Mouse (Mus musculus): ENCODE measurements at regions not wholly inside any gene's neighbourhood (a gene's known extent, or its start where the extent isn't known, plus 50 kb on each side); places are given as distances from the start of the nearest gene placed in this dataset.

- Histone ChIP-seq H3K4me2 (ENCODE audit: low read depth) (no peak overlapping the region; the same call in 1 of the 2 replicates), H3K36me3 (replicated peaks; ENCODE audit: control insufficient read depth, insufficient read depth, low read depth) (no peaks in the 10 kb centered on the region), H3K4me1 (replicated peaks; ENCODE audit: control insufficient read depth in 2 of 2, insufficient read depth in 2 of 2, low read length in 1 of 2) (no peaks in the 10 kb centered on the region), H3K9me3 (ENCODE audit: control insufficient read depth, low read length) (no peaks in the 10 kb centered on the region), H3K27me3 (ENCODE audit: control insufficient read depth, insufficient read depth, low read length) (peaks cover 35% of the 10 kb centered on the region), H3K9ac (replicated peaks) (no peak overlapping the region), H3K4me3 (ENCODE audit: insufficient read depth in 1 of 2, low read depth in 2 of 2, low read length in 2 of 2) (no peak overlapping the region), H3K27ac (no peak overlapping the region)
- DNase-seq (ENCODE audit: low read depth in 3 of 3, low spot score in 3 of 3) (no peak), ATAC-seq (ENCODE audit: insufficient read depth) (no peak)
- TF ChIP-seq CTCF (IDR thresholded peaks at IDR 0.05; ENCODE audit: low read depth): no peak
- no peak for TF ChIP-seq EP300 (IDR thresholded peaks at IDR 0.05; ENCODE audit: low read depth)
- WGBS (ENCODE audit: insufficient replicate concordance): 2% methylated on average over 36 of the region's 36 CpGs
These were observed 69.5 kb upstream of the Msx1 start for GRCm38 (mm10) chr5:37893639-37894550.

- ATAC-seq (ENCODE audit: insufficient read depth) (no peak), DNase-seq (ENCODE audit: low read depth in 3 of 3, low spot score in 3 of 3) (no peak)
- H3K27ac ChIP-seq: no peak overlapping the region
- TF ChIP-seq EP300 (IDR thresholded peaks at IDR 0.05; ENCODE audit: low read depth) (no peak), CTCF (IDR thresholded peaks at IDR 0.05; ENCODE audit: low read depth) (no peak)
- no peaks in the 10 kb centered on the region for H3K4me1 ChIP-seq (replicated peaks; ENCODE audit: control insufficient read depth in 2 of 2, insufficient read depth in 2 of 2, low read length in 1 of 2)
- H3K4me2 ChIP-seq (ENCODE audit: low read depth): no peak overlapping the region
- H3K9me3 ChIP-seq (ENCODE audit: control insufficient read depth, low read length): no peaks in the 10 kb centered on the region
- no peak overlapping the region for H3K4me3 ChIP-seq (ENCODE audit: insufficient read depth in 1 of 2, low read depth in 2 of 2, low read length in 2 of 2)
- H3K36me3 ChIP-seq (replicated peaks; ENCODE audit: control insufficient read depth, insufficient read depth, low read depth): no peaks in the 10 kb centered on the region
- H3K27me3 ChIP-seq (ENCODE audit: control insufficient read depth, insufficient read depth, low read length): peaks cover 25% of the 10 kb centered on the region
- no peak overlapping the region for H3K9ac ChIP-seq (replicated peaks)
- 18% methylated on average over 11 of the region's 11 CpGs for WGBS (ENCODE audit: insufficient replicate concordance)
These were observed 66.3 kb upstream of the Msx1 start for GRCm38 (mm10) chr5:37890641-37891040.

GRCm38 (mm10) chr5:37879668-37880380 is 55.4 kb upstream of the Msx1 start:
- ATAC-seq (ENCODE audit: insufficient read depth): no peak
- WGBS (ENCODE audit: insufficient replicate concordance): 69% methylated on average over 2 of the region's 2 CpGs

GRCm38 (mm10) chr5:37876240-37876639 is 51.9 kb upstream of the Msx1 start:
- Histone ChIP-seq H3K27ac (no peak overlapping the region), H3K27me3 (ENCODE audit: control insufficient read depth, insufficient read depth, low read length) (no peaks in the 10 kb centered on the region), H3K4me1 (replicated peaks; ENCODE audit: control insufficient read depth in 2 of 2, insufficient read depth in 2 of 2, low read length in 1 of 2) (no peaks in the 10 kb centered on the region), H3K9ac (replicated peaks) (no peak overlapping the region), H3K4me2 (ENCODE audit: low read depth) (no peak overlapping the region), H3K4me3 (ENCODE audit: insufficient read depth in 1 of 2, low read depth in 2 of 2, low read length in 2 of 2) (no peak overlapping the region), H3K36me3 (replicated peaks; ENCODE audit: control insufficient read depth, insufficient read depth, low read depth) (no peaks in the 10 kb centered on the region), H3K9me3 (ENCODE audit: control insufficient read depth, low read length) (no peaks in the 10 kb centered on the region)
- WGBS (ENCODE audit: insufficient replicate concordance): 14% methylated on average over 4 of the region's 4 CpGs
- TF ChIP-seq CTCF (IDR thresholded peaks at IDR 0.05; ENCODE audit: low read depth) (no peak), EP300 (IDR thresholded peaks at IDR 0.05; ENCODE audit: low read depth) (no peak)
- ATAC-seq (ENCODE audit: insufficient read depth) (no peak), DNase-seq (ENCODE audit: low read depth in 3 of 3, low spot score in 3 of 3) (no peak)

More at GRCm38 (mm10) chr5:37879668-37880380, 55.4 kb upstream of the Msx1 start:
- Histone ChIP-seq H3K4me1 (replicated peaks; ENCODE audit: control insufficient read depth in 2 of 2, insufficient read depth in 2 of 2, low read length in 1 of 2) (no peaks in the 10 kb centered on the region), H3K27me3 (ENCODE audit: control insufficient read depth, insufficient read depth, low read length) (no peaks in the 10 kb centered on the region), H3K4me2 (ENCODE audit: low read depth) (no peak overlapping the region), H3K9me3 (ENCODE audit: control insufficient read depth, low read length) (no peaks in the 10 kb centered on the region), H3K4me3 (ENCODE audit: insufficient read depth in 1 of 2, low read depth in 2 of 2, low read length in 2 of 2) (no peak overlapping the region), H3K27ac (no peak overlapping the region), H3K36me3 (replicated peaks; ENCODE audit: control insufficient read depth, insufficient read depth, low read depth) (no peaks in the 10 kb centered on the region), H3K9ac (replicated peaks) (no peak overlapping the region)
- no peak for DNase-seq (ENCODE audit: low read depth in 3 of 3, low spot score in 3 of 3)
- TF ChIP-seq CTCF (IDR thresholded peaks at IDR 0.05; ENCODE audit: low read depth): no peak
- TF ChIP-seq EP300 (IDR thresholded peaks at IDR 0.05; ENCODE audit: low read depth): no peak

GRCm38 (mm10) chr5:37875452-37875851 is 51.1 kb upstream of the Msx1 start:
- TF ChIP-seq EP300 (IDR thresholded peaks at IDR 0.05; ENCODE audit: low read depth) (no peak), CTCF (IDR thresholded peaks at IDR 0.05; ENCODE audit: low read depth) (no peak)
- WGBS (ENCODE audit: insufficient replicate concordance): 63% methylated on average over 13 of the region's 13 CpGs

More at GRCm38 (mm10) chr5:37875452-37875851, 51.1 kb upstream of the Msx1 start:
- Histone ChIP-seq H3K4me3 (ENCODE audit: insufficient read depth in 1 of 2, low read depth in 2 of 2, low read length in 2 of 2) (no peak overlapping the region), H3K4me2 (ENCODE audit: low read depth) (no peak overlapping the region), H3K4me1 (replicated peaks; ENCODE audit: control insufficient read depth in 2 of 2, insufficient read depth in 2 of 2, low read length in 1 of 2) (no peaks in the 10 kb centered on the region), H3K27me3 (ENCODE audit: control insufficient read depth, insufficient read depth, low read length) (no peaks in the 10 kb centered on the region), H3K36me3 (replicated peaks; ENCODE audit: control insufficient read depth, insufficient read depth, low read depth) (no peaks in the 10 kb centered on the region), H3K9me3 (ENCODE audit: control insufficient read depth, low read length) (no peaks in the 10 kb centered on the region), H3K27ac (no peak overlapping the region), H3K9ac (replicated peaks) (no peak overlapping the region)
- ATAC-seq (ENCODE audit: insufficient read depth): no peak
- no peak for DNase-seq (ENCODE audit: low read depth in 3 of 3, low spot score in 3 of 3)

All from liver, embryonic 14.5 days (tissue).